27 mouse cellular contexts compared by ENCODE assay signal in genomic region chr4:88138366-88138917, GRCm38 (mm10). TPM values are rescaled to one million over a fixed set of nuclear protein-coding genes. Genes with fewer than 3 reads are reported as not detected.
DNase-seq lines count a peak whose midpoint lies in the region; ATAC-seq and TF ChIP-seq lines count a peak whose summit lies in the region.
"Had no signal": no experiment of that assay in that cellular context is flagged by ENCODE, and none has a peak within 500 bp of the region (broad histone marks: within the 10 kb centered on the region; RNA-seq: fewer than 3 reads in every experiment).

No protein-coding gene starts in this region.

- no peaks in the 10 kb centered on the region for H3K79me2 ChIP-seq in CH12.LX (replicated peaks; ENCODE audit: control insufficient read depth, extremely low read depth, insufficient read depth, poor library complexity, severe bottlenecking)

- peak; percentile 17 for DNase-seq in CH12.LX (ENCODE audit: extremely low read depth)
- no peak for DNase-seq in frontal cortex, postnatal 25 days (ENCODE audit: low spot score in 2 of 2)
- DNase-seq in stomach, postnatal 0 days (ENCODE audit: low spot score): no peak
- no peak for DNase-seq in kidney, adult 18-20 months
- DNase-seq: adrenal gland, adult 8-10 months; adrenal gland, postnatal 25 days; cerebellum, adult 18-20 months; cerebellum, adult 9-10 months; cerebellum, postnatal 14 days; embryo, embryonic 11 days; gastrocnemius, adult 2 months; gastrocnemius, postnatal 25 days; heart, adult 11 months had no signal

- no peak for TF ChIP-seq RAD21 in CH12.LX (IDR thresholded peaks at IDR 0.05; ENCODE audit: low read depth, low read length)

- H3K4me2 ChIP-seq in CH12.LX (ENCODE audit: insufficient read depth, low read depth, poor library complexity, severe bottlenecking): no peak overlapping the region
- H3K4me2 ChIP-seq in stomach, postnatal 0 days (replicated peaks; ENCODE audit: low read depth): no peak overlapping the region
- H3K4me2 ChIP-seq: embryonic facial prominence, embryonic 13.5 days; forebrain, embryonic 13.5 days; heart, embryonic 11.5 days; hindbrain, embryonic 12.5 days; hindbrain, embryonic 15.5 days had no signal

- no peak for TF ChIP-seq EP300 in CH12.LX (IDR thresholded peaks at IDR 0.05; ENCODE audit: low read length)
- no peak for TF ChIP-seq EP300 in stomach, postnatal 0 days (optimal IDR thresholded peaks at IDR 0.05)

- peaks cover 0 to 15% of the 10 kb centered on the region in 2 experiments; a peak in 2 of 4 replicates for H3K4me1 ChIP-seq in CH12.LX (ENCODE audit: control insufficient read depth in 1 of 2, insufficient read depth in 2 of 2)
- no peaks in the 10 kb centered on the region for H3K4me1 ChIP-seq in stomach, postnatal 0 days (replicated peaks; ENCODE audit: control insufficient read depth, insufficient read depth)

- WGBS in stomach, postnatal 0 days: 90% methylated on average over 2 of the region's 2 CpGs

- no peak overlapping the region for H3K27ac ChIP-seq in CH12.LX (ENCODE audit: insufficient read depth, low read depth)
- H3K27ac ChIP-seq in stomach, postnatal 0 days (replicated peaks): no peak overlapping the region
- H3K27ac ChIP-seq: embryonic facial prominence, embryonic 10.5 days; embryonic facial prominence, embryonic 13.5 days; forebrain, embryonic 10.5 days; forebrain, embryonic 13.5 days; gastrocnemius, adult 2 months; hindbrain, embryonic 12.5 days; hindbrain, embryonic 15.5 days had no signal

- dilution Hi-C loops in CH12.LX (cut with MboI; ENCODE audit: extremely low pct_ligation_motif_present, extremely low pct_unique_long_range_greater_than_20kb, low sequenced_read_pairs): no loop called here

- TF ChIP-seq CTCF in CH12.LX (conservative IDR thresholded peaks at IDR 0.05 in 1 of 2, IDR thresholded peaks at IDR 0.05 in 1 of 2; ENCODE audit: low read depth in 2 of 2, low read length in 2 of 2): no peak
- no peak for TF ChIP-seq CTCF in stomach, postnatal 0 days (IDR thresholded peaks at IDR 0.05; ENCODE audit: low read depth)

- H3K9me3 ChIP-seq in CH12.LX (replicated peaks; ENCODE audit: low read length): no peaks in the 10 kb centered on the region
- no peaks in the 10 kb centered on the region for H3K9me3 ChIP-seq in stomach, postnatal 0 days (ENCODE audit: control insufficient read depth, low read length)
- H3K9me3 ChIP-seq: embryonic facial prominence, embryonic 10.5 days; embryonic facial prominence, embryonic 13.5 days; forebrain, embryonic 10.5 days; G1E; hindbrain, embryonic 12.5 days; hindbrain, embryonic 15.5 days had no signal

- in situ Hi-C loops in CH12.LX (cut with MboI; ENCODE audit: low pct_ligation_motif_present, low pct_unique_long_range_greater_than_20kb, low sequenced_read_pairs): no loop called here

- ATAC-seq in common myeloid progenitor, adult 5-6 weeks (replicated peaks; ENCODE audit: low read depth, poor library complexity, severe bottlenecking): peak; percentile 66
- peak; percentile 94 for ATAC-seq in granulocyte monocyte progenitor cell, adult 5-6 weeks (replicated peaks; ENCODE audit: poor library complexity, severe bottlenecking)
- ATAC-seq in stomach, postnatal 0 days (ENCODE audit: low FRiP score, low TSS enrichment): no peak
- ATAC-seq: activated CD4-positive, CD25-positive, alpha-beta regulatory T cell, adult 4 months; forebrain, embryonic 13.5 days; forebrain, embryonic 16.5 days; intestine, postnatal 0 days had no signal

- H3K4me3 ChIP-seq in CH12.LX (replicated peaks in 1 of 3; ENCODE audit: low read depth in 2 of 3, low read length in 2 of 3, poor library complexity in 1 of 3): no peak overlapping the region
- H3K4me3 ChIP-seq in stomach, postnatal 0 days (ENCODE audit: low read depth, low read length): no peak overlapping the region
- H3K4me3 ChIP-seq: embryonic facial prominence, embryonic 10.5 days; embryonic facial prominence, embryonic 13.5 days; erythroblast, embryonic 14.5 days; forebrain, embryonic 10.5 days; forebrain, embryonic 13.5 days; gastrocnemius, adult 2 months; hindbrain, embryonic 12.5 days; hindbrain, embryonic 15.5 days had no signal

- H3K36me3 ChIP-seq in CH12.LX (replicated peaks in 1 of 2; ENCODE audit: control insufficient read depth in 1 of 2, insufficient read depth in 1 of 2, low read length in 1 of 2): peaks cover 0 to 6% of the 10 kb centered on the region in 2 experiments
- no peaks in the 10 kb centered on the region for H3K36me3 ChIP-seq in stomach, postnatal 0 days (ENCODE audit: control insufficient read depth, insufficient read depth, low read length)
- H3K36me3 ChIP-seq: embryonic facial prominence, embryonic 10.5 days; embryonic facial prominence, embryonic 13.5 days; forebrain, embryonic 10.5 days; hindbrain, embryonic 12.5 days; hindbrain, embryonic 15.5 days had no signal

- no peak overlapping the region for H3K9ac ChIP-seq in CH12.LX (ENCODE audit: insufficient read depth, low read depth)
- H3K9ac ChIP-seq in stomach, postnatal 0 days (ENCODE audit: low read length): no peak overlapping the region
- H3K9ac ChIP-seq: embryonic facial prominence, embryonic 13.5 days; forebrain, embryonic 13.5 days; hindbrain, embryonic 12.5 days; hindbrain, embryonic 15.5 days had no signal

- no peak for TF ChIP-seq POLR2A in CH12.LX (IDR thresholded peaks at IDR 0.05; ENCODE audit: low read depth, low read length)

- no peaks in the 10 kb centered on the region for H3K27me3 ChIP-seq in CH12.LX (replicated peaks)
- no peaks in the 10 kb centered on the region for H3K27me3 ChIP-seq in stomach, postnatal 0 days (ENCODE audit: control insufficient read depth, insufficient read depth, low read length)
- H3K27me3 ChIP-seq: embryonic facial prominence, embryonic 13.5 days; forebrain, embryonic 13.5 days; hindbrain, embryonic 12.5 days; hindbrain, embryonic 15.5 days had no signal

TF ChIP-seq in CH12.LX, 34 proteins besides CTCF, POLR2A, EP300 and RAD21:
- TF ChIP-seq IRF4 (IDR thresholded peaks at IDR 0.05; ENCODE audit: low read depth, low read length): 0 out of 2 replicates have a peak, but pooled peaks have one; percentile 21
- TF ChIP-seq E2F4 (IDR thresholded peaks at IDR 0.05; ENCODE audit: insufficient replicate concordance, low read depth, low read length): no peak

RNA-seq across cellular contexts. Expression of gene Focad, which starts 44.0 kb away (rescaled TPM):
- total RNA-seq in CH12.LX (2012; rRNA removed) (17.8 and 18.9 TPM in 2 replicates), CH12.LX (2014; rRNA removed) (18.2 and 20.0 TPM in 2 replicates)
- polyA plus RNA-seq in CH12.LX (2012; ENCODE audit: insufficient read length, low read depth): 15.7 and 17.3 TPM in 2 replicates
- total RNA-seq in common myeloid progenitor, adult 5-6 weeks (2017): 23.6 and 23.7 TPM in 2 replicates
- 15.6 and 18.5 TPM in 2 replicates for total RNA-seq in granulocyte monocyte progenitor cell, adult 5-6 weeks (2014; fragmentation: Nextera tagmentation)
- 13.1 and 16.8 TPM in 2 replicates for total RNA-seq in granulocyte monocyte progenitor cell, adult 5-6 weeks (2017)
- polyA plus RNA-seq in stomach, postnatal 0 days (2015; fragmentation: Nextera tagmentation; extraction: Ambion mirVana): 6.5 and 6.8 TPM in 2 replicates
